Mouse (Mus musculus): ENCODE measurements around the gene Gfi1b. TPM values are rescaled to one million over a fixed set of nuclear protein-coding genes. Genes with fewer than 3 reads are reported as not detected.
A peak's percentile ranks its signal among the peaks of the same experiment; 100 is the strongest.

Gfi1b gene
- total and polyA plus RNA-seq, 3 experiments: 82.9 to 277 (median 194) TPM

- TF ChIP-seq HCFC1 (IDR thresholded peaks at IDR 0.05; ENCODE audit: low read depth, low read length): 0 out of 2 replicates have a peak, but pooled peaks have one; percentile 22
- no peak for TF ChIP-seq KAT2A (conservative IDR thresholded peaks at IDR 0.05; ENCODE audit: low read depth, low read length)
- peak; percentile 15; the same call in 1 of the 2 replicates for TF ChIP-seq TCF12 (IDR thresholded peaks at IDR 0.05; ENCODE audit: low read depth, low read length)
- no peak for TF ChIP-seq SMC3 (IDR thresholded peaks at IDR 0.05; ENCODE audit: low read depth, low read length)
- TF ChIP-seq JUND (IDR thresholded peaks at IDR 0.05; ENCODE audit: low read depth, low read length): no peak
Measured at GRCm38 (mm10) chr2:28598692-28599568, 22.9 kb downstream of the Gfi1b start (continued).

GRCm38 (mm10) chr2:28597733-28598547, 23.8 kb downstream of the Gfi1b start:
- Histone ChIP-seq H3K9ac (ENCODE audit: control insufficient read depth, low read depth, low read length, poor library complexity, severe bottlenecking) (peak overlapping the region; percentile 84), H3K36me3 (ENCODE audit: control insufficient read depth in 1 of 2, insufficient read depth in 2 of 2, low read length in 2 of 2) (peaks cover 0 to 62% of the 10 kb centered on the region in 2 experiments; a peak in 2 of 4 replicates), H3K79me2 (ENCODE audit: control insufficient read depth, insufficient read depth, low read length, poor library complexity) (peaks cover 2% of the 10 kb centered on the region; the same call in 1 of the 2 replicates), H3K4me1 (ENCODE audit: control insufficient read depth in 1 of 2, insufficient read depth in 2 of 2, low read length in 2 of 2) (peaks cover 37 to 66% of the 10 kb centered on the region in 2 experiments), H3K27ac (ENCODE audit: control insufficient read depth, low read depth, low read length) (peak overlapping the region; percentile 100), H3K27me3 (ENCODE audit: control insufficient read depth in 1 of 2, insufficient read depth in 2 of 2, low read length in 2 of 2) (no peaks in the 10 kb centered on the region), H3K4me3 (ENCODE audit: control insufficient read depth in 1 of 2, insufficient read depth in 1 of 2, low read depth in 2 of 2, low read length in 2 of 2) (0 out of 4 replicates have a peak overlapping the region, but pooled peaks of 1 of the 2 experiments have one; percentile 1), H3K9me3 (replicated peaks; ENCODE audit: insufficient read depth, low read length) (no peaks in the 10 kb centered on the region)
- peak; percentile 99 for DNase-seq (ENCODE audit: low read depth, low spot score)
- TF ChIP-seq MXI1 (IDR thresholded peaks at IDR 0.05; ENCODE audit: low read depth, low read length): peak; percentile 53; the same call in 1 of the 2 replicates
- TF ChIP-seq POLR2A (IDR thresholded peaks at IDR 0.05; ENCODE audit: control insufficient read depth in 1 of 2, insufficient read depth in 1 of 2, low read depth in 1 of 2, low read length in 2 of 2, poor library complexity in 1 of 2): no peak
- peak; percentile 98 for TF ChIP-seq MAFK (IDR thresholded peaks at IDR 0.05; ENCODE audit: borderline replicate concordance, low read depth, low read length)
- TF ChIP-seq JUND (IDR thresholded peaks at IDR 0.05; ENCODE audit: low read depth, low read length): peak; percentile 91
- peak; percentile 99 to 100 for TF ChIP-seq EP300 (IDR thresholded peaks at IDR 0.05; ENCODE audit: low read depth in 1 of 2, low read length in 2 of 2)
- peak; percentile 97 for TF ChIP-seq TAL1 (IDR thresholded peaks at IDR 0.05; ENCODE audit: low read length)
- peak; percentile 81 for TF ChIP-seq CHD2 (IDR thresholded peaks at IDR 0.05; ENCODE audit: low read length)
- peak; percentile 35 for TF ChIP-seq POLR2AphosphoS2 (IDR thresholded peaks at IDR 0.05; ENCODE audit: low read length)
- TF ChIP-seq MYC (IDR thresholded peaks at IDR 0.05; ENCODE audit: low read depth, low read length): peak; percentile 14; the same call in 1 of the 2 replicates
- peak; percentile 59; the same call in 1 of the 2 replicates for TF ChIP-seq MAX (IDR thresholded peaks at IDR 0.05; ENCODE audit: low read length)
- TF ChIP-seq MEF2A (IDR thresholded peaks at IDR 0.05; ENCODE audit: extremely low read depth, insufficient replicate concordance, low read depth, low read length, poor library complexity, severe bottlenecking): 0 out of 2 replicates have a peak, but pooled peaks have one; percentile 2
- TF ChIP-seq TCF12 (IDR thresholded peaks at IDR 0.05; ENCODE audit: low read depth, low read length): peak; percentile 99
- 0 out of 2 replicates have a peak, but pooled peaks have one; percentile 48 for TF ChIP-seq KAT2A (conservative IDR thresholded peaks at IDR 0.05; ENCODE audit: low read depth, low read length)
- TF ChIP-seq RCOR1 (IDR thresholded peaks at IDR 0.05; ENCODE audit: low read depth, low read length): peak; percentile 99
- peak; percentile 100 for TF ChIP-seq GABPA (IDR thresholded peaks at IDR 0.05; ENCODE audit: low read depth, low read length)
- peak; percentile 81 for TF ChIP-seq BHLHE40 (IDR thresholded peaks at IDR 0.05; ENCODE audit: borderline replicate concordance, low read depth, low read length)
- TF ChIP-seq MAZ (IDR thresholded peaks at IDR 0.05; ENCODE audit: low read depth, low read length): peak; percentile 99
- peak; percentile 88 for TF ChIP-seq TBP (IDR thresholded peaks at IDR 0.05; ENCODE audit: low read depth, low read length)
- TF ChIP-seq ZNF384 (IDR thresholded peaks at IDR 0.05; ENCODE audit: low read depth, low read length): no peak
- peak; percentile 69; the same call in 1 of the 2 replicates for TF ChIP-seq ZMIZ1 (IDR thresholded peaks at IDR 0.05; ENCODE audit: low read depth, low read length)
- TF ChIP-seq USF2 (IDR thresholded peaks at IDR 0.05; ENCODE audit: borderline replicate concordance in 1 of 2, insufficient read depth in 1 of 2, low read depth in 1 of 2, low read length in 2 of 2): no peak
- TF ChIP-seq UBTF (IDR thresholded peaks at IDR 0.05; ENCODE audit: borderline replicate concordance, insufficient read depth, low read depth, low read length): no peak
- peak; percentile 99 for TF ChIP-seq GATA1 (IDR thresholded peaks at IDR 0.05; ENCODE audit: low read depth, low read length)
- peak; percentile 99 for TF ChIP-seq MYB (IDR thresholded peaks at IDR 0.05; ENCODE audit: low read depth, low read length)
- peak; percentile 100 for TF ChIP-seq ETS1 (IDR thresholded peaks at IDR 0.05; ENCODE audit: low read depth, low read length)
- no peak for TF ChIP-seq ZC3H11A (IDR thresholded peaks at IDR 0.05; ENCODE audit: low read depth, low read length)
- TF ChIP-seq NRF1 (IDR thresholded peaks at IDR 0.05; ENCODE audit: insufficient read depth, low read depth, low read length, poor library complexity, severe bottlenecking): no peak

Measured in MEL (cell line).